Mouse (Mus musculus) thymus, postnatal 14 days (tissue): ENCODE data around the gene Elp5.
A peak's percentile ranks its signal among the peaks of the same experiment; 100 is the strongest.
"Not testable (repeated sequence)": the region's sequence is repeated elsewhere in the genome, so short reads cannot be mapped to it uniquely, and the experiment has no call there.

Experiments used
- DNase-seq: peaks from one replicate; pipeline ENCODE4 v3.0.0; 2021

The Elp5 gene

DNA sequence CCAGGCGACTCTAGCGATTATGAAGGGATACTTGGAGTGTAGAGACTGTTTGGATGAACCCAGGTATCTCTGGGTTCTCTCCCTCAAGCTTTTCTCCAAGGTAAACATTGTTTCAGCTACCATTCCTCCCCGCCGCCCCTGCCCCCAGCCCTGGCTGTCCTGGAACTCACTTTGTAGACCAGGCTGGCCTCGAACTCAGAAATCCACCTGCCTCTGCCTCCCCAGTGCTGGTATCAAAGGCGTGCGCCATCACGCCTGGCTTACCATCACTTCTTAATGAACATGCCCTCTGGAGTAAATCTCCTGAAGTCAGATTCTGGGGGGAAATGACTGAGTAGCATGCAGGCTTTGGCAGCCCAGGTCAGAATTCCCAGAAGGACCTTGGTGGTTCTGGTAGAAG is at the start of gene Elp5:
Gene Elp5, minus strand, starts transcription at position 293 of the 400 bp plus-strand sequence.
- no peak for DNase-seq

DNA sequence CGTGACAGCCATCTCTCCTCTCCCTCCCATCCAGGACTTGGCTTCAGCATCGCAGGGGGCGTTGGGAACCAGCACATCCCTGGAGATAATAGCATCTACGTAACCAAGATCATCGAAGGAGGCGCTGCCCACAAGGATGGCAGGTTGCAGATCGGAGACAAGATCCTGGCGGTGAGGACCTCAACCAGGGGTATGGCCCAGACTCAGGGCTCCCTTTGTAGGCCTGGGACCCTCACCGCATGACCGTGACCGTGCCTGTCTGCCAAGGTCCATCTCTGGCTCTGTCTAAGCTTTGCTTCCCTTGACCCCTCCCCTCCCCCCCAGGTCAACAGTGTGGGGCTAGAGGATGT is 49.0 kb upstream of the Elp5 start:
- no peak for DNase-seq

DNA sequence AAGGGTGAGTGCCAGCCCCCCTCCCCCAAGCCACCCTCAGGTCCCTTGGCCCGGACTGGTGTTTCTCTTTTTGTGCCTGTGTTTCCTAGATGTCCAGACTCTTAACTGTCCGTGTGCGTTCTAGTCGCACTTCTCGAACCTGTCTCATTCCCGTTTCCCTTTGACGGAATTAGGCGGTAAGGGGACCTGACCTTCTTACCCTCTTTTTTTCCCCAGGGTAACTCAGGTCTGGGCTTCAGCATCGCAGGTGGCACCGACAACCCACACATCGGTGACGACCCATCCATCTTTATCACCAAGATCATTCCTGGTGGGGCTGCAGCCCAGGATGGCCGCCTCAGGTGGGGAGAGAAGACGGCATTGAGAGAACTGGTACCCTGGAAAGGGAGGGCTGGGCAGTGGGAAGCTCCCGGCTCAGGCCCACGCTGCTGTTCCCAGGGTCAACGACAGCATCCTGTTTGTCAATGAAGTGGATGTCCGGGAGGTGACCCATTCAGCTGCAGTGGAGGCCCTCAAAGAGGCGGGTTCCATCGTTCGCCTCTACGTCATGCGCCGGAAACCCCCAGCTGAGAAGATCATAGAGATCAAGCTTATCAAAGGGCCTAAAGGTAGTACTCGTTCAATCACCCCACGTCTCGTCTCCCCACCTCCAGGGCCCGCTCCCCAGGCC is 48.5 kb upstream of the Elp5 start:
- DNase-seq, result no peak

DNA sequence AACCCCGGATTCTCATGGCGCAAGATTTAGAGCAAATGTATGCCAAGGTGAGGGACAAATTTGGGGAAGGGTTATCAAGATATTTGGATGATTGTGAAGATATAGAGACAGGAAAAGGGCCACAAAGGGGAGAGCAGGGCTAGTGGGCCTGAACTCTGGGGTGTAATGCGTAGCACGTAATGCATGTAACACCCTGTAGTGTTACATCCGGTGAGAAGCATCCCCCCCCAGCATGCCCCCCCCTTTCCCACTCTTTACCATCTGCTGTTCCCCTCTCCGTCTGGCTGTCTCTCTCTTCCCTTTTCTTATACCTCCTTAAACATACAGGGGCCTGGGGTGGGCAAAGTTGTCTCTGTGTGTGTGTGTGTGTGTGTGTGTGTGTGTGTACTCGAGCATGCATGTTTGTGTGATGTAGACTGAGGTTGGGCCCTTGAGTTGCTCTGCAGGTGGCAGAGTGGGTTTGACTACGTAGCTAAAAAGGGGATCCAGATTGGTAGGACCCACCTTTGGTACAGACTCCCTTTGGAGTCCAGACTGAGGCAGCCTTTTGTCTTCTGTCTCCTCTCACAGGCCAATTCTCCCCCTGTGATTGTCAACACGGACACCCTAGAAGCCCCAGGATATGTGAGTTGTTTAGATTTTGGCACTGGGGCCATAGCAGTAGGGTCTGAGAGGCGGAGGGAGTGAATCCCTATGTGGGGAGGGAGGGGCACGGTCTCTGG is 47.7 kb upstream of the Elp5 start:
- DNase-seq, result no peak

DNA sequence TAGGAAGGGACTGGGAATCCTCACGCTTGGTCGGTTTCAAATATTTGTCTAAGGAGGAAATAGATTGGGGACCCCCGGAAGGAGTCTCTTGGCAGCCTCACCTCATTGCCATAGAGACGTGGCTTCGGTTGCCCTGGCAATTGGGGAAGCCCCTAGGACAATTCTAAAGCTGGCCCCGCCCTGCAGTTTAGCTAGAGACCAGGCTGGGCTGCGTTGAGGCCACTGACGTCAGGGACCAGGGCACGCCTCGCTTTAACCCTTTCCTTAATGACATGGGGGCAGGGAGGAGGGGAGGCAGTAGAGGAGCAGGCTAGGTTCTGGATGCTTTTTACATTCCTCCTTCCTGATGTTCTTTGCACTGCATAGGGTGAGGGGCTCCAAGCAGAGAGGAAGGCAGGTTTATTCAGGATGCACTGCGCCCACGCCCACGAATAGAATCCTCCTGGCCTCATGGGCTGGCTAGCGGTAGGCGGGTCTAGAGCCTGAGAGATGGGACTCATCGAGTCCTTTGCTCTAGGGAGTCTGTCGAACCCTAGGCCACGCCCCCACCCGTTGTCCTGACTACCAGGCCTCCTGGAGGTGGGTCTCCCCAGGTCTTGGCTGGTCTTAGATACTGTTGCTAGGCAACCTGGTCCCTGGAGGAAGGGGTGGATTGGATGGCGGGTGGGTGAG is 46.9 kb upstream of the Elp5 start:
- peak; percentile 79 for DNase-seq

DNA sequence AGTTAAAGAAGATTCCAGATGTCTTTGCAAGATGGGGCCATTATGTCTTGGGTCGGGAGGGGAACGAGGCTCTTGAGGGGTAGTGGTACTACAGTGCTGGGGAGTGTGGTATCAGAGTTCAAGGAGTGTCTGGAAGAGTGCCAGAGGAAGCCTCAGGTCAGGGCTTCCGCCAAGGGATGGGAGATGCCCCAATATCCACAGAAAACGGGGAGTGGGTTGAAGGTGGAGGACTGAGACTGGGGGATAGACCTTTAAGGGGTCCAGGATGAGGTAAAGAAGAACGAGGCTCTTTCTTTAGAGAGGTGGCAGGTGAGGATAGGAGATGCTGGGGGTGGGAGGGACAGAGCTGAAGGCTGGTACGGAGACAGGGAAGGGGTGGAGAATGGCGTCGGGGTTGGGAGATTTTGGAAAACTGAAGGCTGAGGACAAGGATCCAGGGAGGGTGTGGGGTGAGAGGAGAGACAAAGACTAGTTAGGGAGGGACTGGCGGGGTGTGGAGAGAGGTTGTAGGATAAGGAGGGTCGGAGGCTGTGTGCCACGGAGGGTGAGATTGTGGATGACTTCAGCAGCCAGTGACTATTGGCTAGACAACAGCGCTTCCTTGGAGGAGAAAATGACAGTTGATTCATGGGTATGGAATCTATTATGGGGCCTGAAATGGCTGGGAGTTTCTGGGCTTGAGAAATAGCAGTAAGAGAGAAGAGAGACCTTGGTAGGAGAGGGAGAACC is 46.2 kb upstream of the Elp5 start:
- no peak for DNase-seq

DNA sequence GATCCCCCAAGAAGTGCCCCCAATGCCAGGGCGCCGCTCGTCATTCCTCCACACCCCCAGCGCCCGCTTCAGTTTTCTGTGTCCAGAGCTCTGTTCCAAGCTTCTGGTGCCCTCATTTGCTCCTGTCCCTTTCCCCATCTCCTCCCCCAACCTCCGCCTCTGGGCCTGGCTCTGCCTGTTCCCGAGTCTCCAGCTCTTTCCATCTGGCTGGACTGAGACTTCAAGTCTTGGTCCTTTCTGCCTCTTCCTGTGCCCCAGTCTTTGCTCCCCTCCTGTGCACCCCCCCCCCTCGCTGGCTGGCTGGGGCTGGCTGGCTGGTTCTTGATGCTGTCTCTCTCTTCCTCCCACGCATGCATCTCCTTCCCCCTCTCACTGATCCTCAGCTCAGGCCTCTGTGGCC is 45.1 kb upstream of the Elp5 start:
- DNase-seq, result peak; percentile 57

DNA sequence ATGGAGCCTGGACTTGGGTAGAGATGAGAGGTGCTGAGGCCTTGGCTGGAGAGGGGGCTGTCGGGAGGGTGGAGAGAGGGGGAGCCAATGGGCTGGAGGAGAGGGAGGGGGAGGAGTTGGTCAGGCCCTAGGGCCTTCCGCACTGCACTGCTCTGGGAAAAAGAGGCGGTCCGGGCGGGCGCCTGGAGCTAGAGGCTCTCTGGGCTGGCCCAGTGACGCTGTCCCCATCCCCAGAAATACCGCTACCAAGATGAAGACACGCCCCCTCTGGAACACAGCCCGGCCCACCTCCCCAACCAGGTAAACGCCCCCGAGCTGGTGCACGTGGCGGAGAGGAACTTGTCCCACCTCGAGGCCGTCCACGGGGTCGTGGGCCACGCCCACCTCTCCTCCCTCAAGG is 44.4 kb upstream of the Elp5 start:
- no peak for DNase-seq

DNA sequence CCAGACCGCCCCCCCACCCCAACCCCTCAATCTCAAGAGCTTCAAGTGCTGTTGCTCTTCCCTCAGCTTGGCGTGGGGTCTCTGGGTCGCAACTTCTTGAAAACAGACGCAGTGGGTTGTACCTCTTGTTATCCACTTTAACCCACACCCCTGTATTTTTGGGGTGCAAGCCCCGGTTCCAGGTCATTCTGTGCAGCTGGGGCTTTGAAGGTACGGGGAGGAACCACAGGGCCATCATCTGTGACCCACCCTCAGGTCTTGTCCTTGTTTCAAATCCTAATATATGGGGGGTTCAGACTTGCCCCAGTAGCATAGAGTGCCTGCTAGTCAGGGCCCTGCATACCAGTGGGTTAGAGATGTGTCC is 41.8 kb upstream of the Elp5 start:
- DNase-seq, result no peak

DNA sequence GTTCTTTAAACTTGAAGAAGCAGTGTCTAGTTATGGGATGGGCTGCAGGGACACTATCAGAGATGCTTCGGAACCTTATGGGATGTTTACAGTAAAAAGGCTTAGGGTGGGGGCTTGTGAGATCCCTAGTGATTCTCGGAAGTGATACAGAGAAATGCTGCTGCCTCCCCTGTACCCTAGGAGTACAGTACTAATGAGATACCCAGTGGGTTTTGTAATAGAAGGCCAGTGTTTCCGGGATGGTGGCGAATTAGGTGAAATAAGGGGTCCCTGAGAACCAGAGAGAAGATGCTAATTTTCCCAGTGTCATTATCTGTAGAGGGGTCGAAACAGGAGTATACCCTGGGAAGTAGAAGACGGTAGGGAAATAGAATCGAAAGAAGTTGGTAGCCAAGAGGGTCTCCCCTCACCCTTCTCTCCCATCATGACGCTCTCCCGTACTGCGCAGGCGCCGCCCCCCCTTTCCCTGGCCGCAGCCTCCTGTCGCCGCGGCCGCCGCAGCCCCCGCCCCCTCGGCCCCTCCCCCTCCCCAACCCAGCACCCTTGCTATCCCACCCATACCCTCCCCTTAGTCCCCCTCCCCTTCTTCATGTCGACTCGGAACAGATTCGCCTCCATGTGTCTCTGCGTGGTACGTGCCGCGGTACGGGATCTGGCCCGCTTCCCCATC is 41.3 kb upstream of the Elp5 start:
- peak; percentile 52 for DNase-seq

DNA sequence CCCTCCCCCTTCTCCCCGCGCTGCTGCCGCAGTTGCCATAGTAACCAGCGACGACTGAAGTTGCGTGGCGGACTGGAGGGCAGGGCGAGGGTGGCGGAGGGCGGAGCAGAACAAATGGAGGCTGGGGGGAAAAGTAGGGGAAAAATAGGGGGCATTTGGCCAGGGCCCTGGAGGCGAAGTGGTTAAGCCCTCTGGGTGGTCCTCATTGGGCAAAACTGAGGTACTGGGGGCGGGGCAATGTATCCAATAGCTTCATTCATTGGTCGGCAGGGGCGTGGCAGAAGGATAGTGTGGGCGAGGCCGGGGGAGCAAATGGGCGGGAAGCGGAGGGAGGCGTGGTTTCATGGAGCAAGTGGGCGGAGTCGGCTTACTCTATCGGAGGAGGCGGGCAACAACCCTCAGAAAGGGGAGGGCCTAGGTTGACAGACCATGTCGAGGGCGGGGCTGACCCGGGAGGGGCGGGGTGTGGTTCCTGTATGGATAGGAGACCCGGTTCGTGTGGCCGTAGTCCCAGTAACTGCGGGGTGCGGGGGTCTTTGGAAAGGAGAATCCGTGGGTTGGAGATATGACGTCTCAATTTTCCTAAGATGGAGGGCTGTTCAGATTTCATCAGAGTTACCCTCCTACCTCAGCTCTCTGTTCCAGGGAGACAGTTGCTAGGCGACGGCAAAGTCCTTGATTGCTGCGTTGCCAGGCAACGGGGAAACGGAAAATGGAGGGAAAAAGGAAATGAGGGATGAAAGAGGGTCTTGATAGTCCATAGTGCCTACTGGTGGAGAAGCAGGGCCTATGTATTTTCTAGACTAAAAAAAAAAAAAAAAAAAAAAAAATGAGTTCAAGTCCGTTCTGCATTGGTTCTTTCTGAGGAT is 39.2 kb upstream of the Elp5 start:
- peak; percentile 95 for DNase-seq

DNA sequence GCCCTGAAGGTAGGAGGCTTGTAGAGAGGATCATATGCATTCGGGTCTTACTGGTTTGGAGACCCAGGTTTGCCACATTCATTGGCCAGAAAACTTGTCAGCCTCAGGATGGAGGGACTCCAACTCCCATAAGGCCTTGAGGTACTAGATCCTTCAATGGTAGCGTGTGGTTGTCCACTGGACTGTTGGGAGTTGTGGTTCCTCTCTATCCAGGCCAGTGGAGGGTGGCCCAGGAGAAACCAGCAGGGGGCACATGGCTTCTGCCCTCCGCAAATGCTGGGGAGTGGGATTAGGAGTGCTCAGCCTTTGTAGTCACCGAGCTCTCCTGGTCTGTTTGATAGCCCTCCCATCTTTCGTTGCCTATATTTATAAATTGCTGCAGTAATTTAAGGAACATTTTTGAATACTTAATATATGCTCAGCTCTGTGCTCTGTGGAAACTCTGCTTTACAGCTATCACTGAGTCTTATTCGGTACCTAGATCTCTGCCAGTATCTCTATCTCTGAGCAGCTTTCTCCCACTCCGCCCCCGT is 38.5 kb upstream of the Elp5 start:
- DNase-seq, result peak; percentile 81

DNA sequence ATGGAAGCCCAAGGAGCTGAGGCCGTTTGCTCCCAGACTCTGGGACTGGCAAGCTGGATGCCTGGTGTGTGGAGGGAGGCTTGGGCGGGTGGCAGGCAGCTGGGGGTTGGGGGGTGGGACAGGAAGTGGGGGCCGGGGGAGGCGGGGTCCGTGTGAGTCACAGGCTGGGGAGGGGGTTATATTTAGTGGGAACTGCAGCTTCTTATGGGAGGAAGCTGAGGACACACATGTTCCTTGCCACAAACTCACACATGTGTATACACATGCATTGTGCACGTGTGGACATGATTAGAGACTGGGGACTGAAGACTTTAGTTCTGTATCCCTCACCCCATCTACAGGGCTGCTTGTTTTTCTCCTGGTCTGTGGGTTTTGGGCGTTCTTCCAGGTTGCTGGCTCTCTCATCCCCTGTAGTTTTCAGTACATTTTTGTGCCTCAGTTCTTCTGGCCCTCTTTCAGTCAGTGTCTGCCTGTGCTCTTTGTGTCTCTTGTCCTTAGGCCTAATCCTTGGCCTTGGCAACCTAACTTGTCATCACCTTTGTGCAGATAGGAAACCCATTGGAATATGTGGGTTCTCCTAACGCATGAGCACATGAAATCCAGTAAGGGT is 37.8 kb upstream of the Elp5 start:
- peak; percentile 81 for DNase-seq

DNA sequence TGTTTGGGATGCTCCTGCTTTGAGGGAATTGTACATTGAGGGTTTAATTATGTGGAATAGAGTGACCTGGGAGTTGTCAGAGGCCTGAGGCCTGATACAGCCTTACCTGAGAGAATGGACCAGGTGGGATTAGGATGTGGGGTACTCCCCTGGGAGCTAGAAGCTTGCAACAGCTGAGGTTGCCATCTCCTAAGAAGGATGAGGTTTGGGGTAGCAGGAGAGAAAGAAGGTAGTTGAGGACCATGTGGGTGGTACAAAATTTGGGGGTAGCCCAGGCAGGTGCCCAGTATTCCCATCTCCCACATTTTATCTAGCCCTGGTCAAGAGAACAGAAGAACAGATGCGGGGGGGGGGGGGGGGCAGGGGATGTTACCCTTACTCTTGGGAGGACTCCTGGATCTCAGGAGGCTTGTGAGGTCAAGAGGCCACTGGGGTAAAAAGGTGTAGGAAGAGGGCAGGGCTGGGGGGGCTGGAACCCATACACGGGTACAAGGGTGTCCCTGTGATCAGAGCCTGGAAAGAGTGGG is 37.2 kb upstream of the Elp5 start:
- no peak for DNase-seq

DNA sequence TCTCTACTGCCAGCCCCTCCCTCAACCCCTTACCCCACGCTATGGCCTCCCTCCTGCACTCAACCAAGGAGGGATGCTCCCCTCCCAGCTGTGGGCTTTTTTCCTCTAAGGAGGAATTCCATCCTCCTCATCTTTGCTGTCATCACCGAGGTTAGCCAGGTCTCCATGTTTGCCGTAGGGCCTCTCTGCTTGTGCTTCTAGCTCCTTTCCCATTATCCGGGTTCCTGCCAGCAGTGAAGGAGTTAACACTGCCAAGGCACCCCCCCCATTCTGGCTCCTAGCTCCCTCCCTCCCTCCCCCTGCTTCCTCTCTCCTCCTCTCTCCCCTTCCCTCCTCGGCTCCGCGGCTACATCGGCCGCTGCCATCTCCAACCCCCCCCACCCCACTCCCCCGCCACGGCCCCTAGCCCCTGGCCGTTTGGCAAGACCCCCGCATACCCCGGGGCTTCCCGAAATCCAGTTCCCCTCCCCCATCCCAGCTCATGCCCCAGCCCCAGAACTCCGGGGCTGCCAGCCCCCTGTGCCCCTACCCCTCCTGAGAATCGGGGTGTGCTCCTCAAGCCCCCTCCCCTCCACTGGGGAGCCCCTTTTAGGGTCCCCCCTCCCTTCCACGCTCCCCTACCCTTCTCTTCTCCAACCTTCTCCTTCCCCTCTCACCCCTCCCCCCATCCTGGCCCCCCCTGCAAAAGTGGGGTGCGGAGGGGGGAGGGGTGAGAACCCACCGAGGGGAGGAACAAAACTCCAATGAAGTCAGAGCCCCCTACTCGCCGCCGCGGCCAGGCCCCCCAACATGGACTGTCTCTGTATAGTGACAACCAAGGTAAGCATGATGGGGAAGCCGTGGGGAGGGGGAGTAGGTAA is 36.0 kb upstream of the Elp5 start:
- DNase-seq, result peak; percentile 68

DNA sequence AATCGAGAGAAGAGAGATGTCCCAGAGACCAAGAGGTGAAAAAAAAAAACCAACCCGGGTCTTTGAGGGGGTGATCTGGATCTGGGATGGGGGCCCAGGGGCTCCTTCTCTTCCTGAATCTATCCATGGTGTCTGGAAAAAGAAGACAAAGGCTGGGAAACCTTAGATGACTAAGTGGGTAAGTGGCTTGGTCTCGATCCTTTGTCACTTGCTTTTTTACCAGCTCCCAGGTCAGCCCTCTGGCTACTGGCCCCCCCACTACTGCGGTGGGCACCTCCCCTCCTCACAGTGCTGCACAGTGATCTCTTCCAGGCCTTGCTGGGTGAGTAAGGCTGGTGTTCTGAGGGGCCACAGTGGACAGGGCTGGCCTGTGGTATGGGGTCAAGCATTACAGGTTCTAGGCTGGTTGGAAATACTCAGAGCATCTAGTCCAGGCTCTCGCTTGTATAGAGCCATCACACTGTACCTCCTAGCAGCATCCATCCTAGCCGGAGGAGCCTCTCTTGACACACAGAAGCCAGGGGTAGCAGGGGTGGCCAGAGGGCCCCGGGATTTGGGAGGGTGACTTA is 35.0 kb upstream of the Elp5 start:
- no peak for DNase-seq

DNA sequence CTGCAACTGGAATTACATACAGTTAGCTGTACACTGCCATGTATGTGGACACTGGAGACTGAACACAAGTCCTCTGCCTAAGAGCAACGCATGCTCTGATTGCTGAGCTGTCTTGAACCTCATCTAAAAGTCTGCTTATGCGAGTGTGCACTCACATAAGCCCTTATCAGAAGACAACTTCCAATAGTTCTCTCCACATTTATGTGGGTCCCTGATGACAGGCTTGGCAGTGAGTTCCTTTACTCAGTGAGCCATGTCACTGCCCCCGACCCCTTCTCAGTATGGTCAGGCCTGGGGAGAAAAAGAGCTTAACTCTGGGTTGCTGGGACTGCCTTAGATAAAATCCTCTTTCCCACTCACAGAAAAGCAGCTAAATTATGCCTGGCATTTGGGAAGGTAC is 34.4 kb upstream of the Elp5 start, which contains the start of gene Dlg4:
Gene Dlg4, plus strand, starts transcription at position 274 of the 400 bp plus-strand sequence.
- no peak for DNase-seq

DNA sequence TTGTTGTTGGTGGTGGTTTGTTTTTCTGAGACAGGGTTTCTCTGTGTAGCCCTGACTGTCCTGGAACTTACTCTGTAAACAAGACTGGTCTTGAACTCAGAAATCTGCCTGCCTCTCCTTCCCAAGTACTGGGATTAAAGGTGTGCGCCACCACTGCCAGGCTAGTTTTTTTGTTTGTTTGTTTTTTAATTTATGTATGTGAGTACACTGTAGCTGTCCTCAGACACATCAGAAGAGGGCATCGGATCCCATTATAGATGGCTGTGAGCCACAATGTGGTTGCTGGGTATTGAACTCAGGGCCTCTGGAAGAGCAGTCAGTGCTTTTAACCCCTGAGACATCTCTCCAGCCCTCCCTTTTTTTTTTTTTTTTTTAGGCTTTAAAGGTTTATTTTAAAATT is 33.9 kb upstream of the Elp5 start:
- not testable (repeated sequence) for DNase-seq

DNA sequence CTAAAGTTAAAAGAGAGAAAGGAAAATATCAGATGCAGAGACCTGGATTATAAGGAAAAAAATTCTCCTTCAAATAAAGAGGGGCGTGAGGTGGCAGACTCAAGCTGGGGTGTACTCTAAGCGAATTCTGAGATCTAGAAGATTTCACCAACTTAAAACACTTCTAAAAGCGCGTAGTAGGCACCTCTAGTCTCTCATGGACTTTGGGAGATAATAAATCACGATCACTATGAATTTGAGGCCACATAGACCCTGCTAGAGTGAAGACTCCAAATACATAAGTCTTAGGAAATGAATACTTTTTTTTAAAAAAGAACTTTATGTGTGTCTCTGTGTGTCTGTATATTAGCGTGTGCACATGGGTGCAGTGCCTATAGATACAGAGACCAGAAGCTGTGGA is 33.4 kb upstream of the Elp5 start:
- DNase-seq, result no peak
